Mouse (Mus musculus) embryonic facial prominence, embryonic 13.5 days (tissue): ENCODE results near the gene Mad1l1. TPM values are rescaled to one million over a fixed set of nuclear protein-coding genes. Genes with fewer than 3 reads are reported as not detected.

Experiments
- ATAC-seq: fragments of 200-750 bp; cut with Nextera tagmentation; 2 replicates; pipeline ENCODE4 v1.8.0; 2017; ENCODE audit warnings: low read depth; ENCODE audit not compliant: insufficient number of reproducible peaks, insufficient read depth, low FRiP score, low TSS enrichment
- H3K27ac ChIP-seq: fragments of 300-500 bp; sonication (generic); 2 replicates; pipeline ENCODE4 v1.5.1; 2015; ENCODE audit warnings: moderate library complexity, mild to moderate bottlenecking, inconsistent platforms
- H3K27me3 ChIP-seq: fragments of 300-500 bp; sonication (generic); 2 replicates; pipeline ENCODE4 v1.6.1; 2015; ENCODE audit warnings: mild to moderate bottlenecking, inconsistent platforms
- H3K36me3 ChIP-seq: fragments of 300-500 bp; sonication (generic); 2 replicates; pipeline ENCODE4 v1.6.1; 2015; ENCODE audit warnings: mild to moderate bottlenecking, inconsistent platforms
- H3K4me1 ChIP-seq: fragments of 300-500 bp; sonication (generic); 2 replicates; pipeline ENCODE4 v1.6.1; 2015; ENCODE audit warnings: inconsistent platforms
- H3K4me2 ChIP-seq: fragments of 300-500 bp; sonication (generic); 2 replicates; pipeline ENCODE4 v1.6.1; 2015; ENCODE audit warnings: moderate library complexity, mild to moderate bottlenecking, inconsistent platforms
- H3K4me3 ChIP-seq: fragments of 300-500 bp; sonication (generic); 2 replicates; pipeline ENCODE4 v1.5.1; 2015; ENCODE audit warnings: mild to moderate bottlenecking, inconsistent platforms
- H3K9ac ChIP-seq: fragments of 300-500 bp; sonication (generic); 2 replicates; pipeline ENCODE4 v1.6.1; 2015; ENCODE audit warnings: mild to moderate bottlenecking, inconsistent platforms
- H3K9me3 ChIP-seq: fragments of 300-500 bp; sonication (generic); 2 replicates; pipeline ENCODE4 v1.6.1; 2016; ENCODE audit warnings: inconsistent platforms
- WGBS: fragments of 180-500 bp; shearing (Covaris S2); methylation state at CpG from one replicate; pipeline ENCODE4 v1.1.7; 2015; ENCODE audit warnings: mixed read lengths; 5-methylcytosine and 5-hydroxymethylcytosine counted together
- polyA plus RNA-seq: library from polyadenylated mRNA; unstranded; fragments of >200 nt; fragmentation: Nextera tagmentation; extraction: Ambion mirVana; gene quantifications from 2 replicates; pipeline ENCODE4 v1.2.1, GENCODE M21; 2015

The Mad1l1 gene
- polyA plus RNA-seq, 1 experiment from 2014 or later = 58.1 TPM

GRCm38 (mm10) chr5:140171710-140172109, 149.6 kb downstream of the Mad1l1 start:
- Histone ChIP-seq H3K4me2 (no peak overlapping the region), H3K9ac (no peak overlapping the region), H3K27me3 (no peaks in the 10 kb centered on the region), H3K9me3 (no peaks in the 10 kb centered on the region), H3K36me3 (no peaks in the 10 kb centered on the region), H3K4me3 (no peak overlapping the region), H3K4me1 (peaks cover 13% of the 10 kb centered on the region), H3K27ac (no peak overlapping the region)
- 87% methylated on average over 1 of the region's 1 CpGs for WGBS
- no peak for ATAC-seq

GRCm38 (mm10) chr5:140167531-140167930, 153.8 kb downstream of the Mad1l1 start:
- H3K27me3 ChIP-seq = no peaks in the 10 kb centered on the region
- no peak overlapping the region for H3K9ac ChIP-seq
- ATAC-seq = no peak
- 84% methylated on average over 6 of the region's 6 CpGs for WGBS
- no peak overlapping the region for H3K4me3 ChIP-seq
- H3K4me1 ChIP-seq = no peaks in the 10 kb centered on the region
- H3K9me3 ChIP-seq = no peaks in the 10 kb centered on the region
- H3K4me2 ChIP-seq = no peak overlapping the region
- H3K27ac ChIP-seq = no peak overlapping the region
- no peaks in the 10 kb centered on the region for H3K36me3 ChIP-seq

- Histone ChIP-seq H3K9me3 (no peaks in the 10 kb centered on the region), H3K9ac (no peak overlapping the region), H3K27ac (no peak overlapping the region), H3K27me3 (no peaks in the 10 kb centered on the region), H3K4me1 (no peaks in the 10 kb centered on the region), H3K4me3 (no peak overlapping the region), H3K4me2 (no peak overlapping the region), H3K36me3 (no peaks in the 10 kb centered on the region)
- no peak for ATAC-seq
- 93% methylated on average over 6 of the region's 6 CpGs for WGBS
Observed at GRCm38 (mm10) chr5:140167080-140167479, 154.3 kb downstream of the Mad1l1 start.

GRCm38 (mm10) chr5:140163947-140164346, 157.4 kb downstream of the Mad1l1 start:
- 75% methylated on average over 6 of the region's 6 CpGs for WGBS
- no peak for ATAC-seq
- Histone ChIP-seq H3K9ac (no peak overlapping the region), H3K9me3 (no peaks in the 10 kb centered on the region), H3K36me3 (no peaks in the 10 kb centered on the region), H3K27me3 (no peaks in the 10 kb centered on the region), H3K4me1 (no peaks in the 10 kb centered on the region), H3K4me2 (no peak overlapping the region), H3K4me3 (no peak overlapping the region), H3K27ac (no peak overlapping the region)

- ATAC-seq = no peak
- H3K4me2 ChIP-seq = no peak overlapping the region
- H3K4me3 ChIP-seq = no peak overlapping the region
- no peaks in the 10 kb centered on the region for H3K36me3 ChIP-seq
- no peaks in the 10 kb centered on the region for H3K27me3 ChIP-seq
- 81% methylated on average over 6 of the region's 6 CpGs for WGBS
- no peaks in the 10 kb centered on the region for H3K4me1 ChIP-seq
- no peak overlapping the region for H3K9ac ChIP-seq
- no peaks in the 10 kb centered on the region for H3K9me3 ChIP-seq
- no peak overlapping the region for H3K27ac ChIP-seq
Observed at GRCm38 (mm10) chr5:140162071-140162845, 159.1 kb downstream of the Mad1l1 start.

- H3K4me1 ChIP-seq = no peaks in the 10 kb centered on the region
- H3K9ac ChIP-seq = no peak overlapping the region
- no peaks in the 10 kb centered on the region for H3K9me3 ChIP-seq
- no peak overlapping the region for H3K4me3 ChIP-seq
- ATAC-seq = no peak
- no peaks in the 10 kb centered on the region for H3K27me3 ChIP-seq
- H3K36me3 ChIP-seq = no peaks in the 10 kb centered on the region
- no peak overlapping the region for H3K27ac ChIP-seq
- 91% methylated on average over 4 of the region's 4 CpGs for WGBS
- no peak overlapping the region for H3K4me2 ChIP-seq
Observed at GRCm38 (mm10) chr5:140159007-140159406, 162.3 kb downstream of the Mad1l1 start.

GRCm38 (mm10) chr5:140157886-140158627, 163.3 kb downstream of the Mad1l1 start:
- H3K36me3 ChIP-seq = no peaks in the 10 kb centered on the region
- H3K4me1 ChIP-seq = 0 out of 2 replicates have a peak, but pooled peaks cover 3% of the 10 kb centered on the region
- no peak overlapping the region for H3K9ac ChIP-seq
- H3K27ac ChIP-seq = no peak overlapping the region
- no peaks in the 10 kb centered on the region for H3K9me3 ChIP-seq
- ATAC-seq = no peak
- H3K27me3 ChIP-seq = no peaks in the 10 kb centered on the region
- WGBS = 86% methylated on average over 1 of the region's 1 CpGs
- H3K4me2 ChIP-seq = no peak overlapping the region
- H3K4me3 ChIP-seq = no peak overlapping the region

GRCm38 (mm10) chr5:140154166-140154565, 167.2 kb downstream of the Mad1l1 start:
- H3K36me3 ChIP-seq = no peaks in the 10 kb centered on the region
- 71% methylated on average over 3 of the region's 3 CpGs for WGBS
- no peak overlapping the region for H3K27ac ChIP-seq
- H3K4me1 ChIP-seq = 0 out of 2 replicates have a peak, but pooled peaks cover 11% of the 10 kb centered on the region
- ATAC-seq = no peak
- H3K9me3 ChIP-seq = no peaks in the 10 kb centered on the region
- no peak overlapping the region for H3K4me3 ChIP-seq
- H3K4me2 ChIP-seq = no peak overlapping the region
- H3K27me3 ChIP-seq = no peaks in the 10 kb centered on the region
- no peak overlapping the region for H3K9ac ChIP-seq

- H3K27me3 ChIP-seq = no peaks in the 10 kb centered on the region
- 0 out of 2 replicates have a peak, but pooled peaks cover 11% of the 10 kb centered on the region for H3K4me1 ChIP-seq
- ATAC-seq = no peak
- H3K9me3 ChIP-seq = no peaks in the 10 kb centered on the region
- H3K27ac ChIP-seq = peak overlapping the region; percentile 48
- no peak overlapping the region for H3K4me3 ChIP-seq
- no peaks in the 10 kb centered on the region for H3K36me3 ChIP-seq
- H3K4me2 ChIP-seq = no peak overlapping the region
- H3K9ac ChIP-seq = no peak overlapping the region
- 31% methylated on average over 2 of the region's 2 CpGs for WGBS
Observed at GRCm38 (mm10) chr5:140151871-140152270, 169.5 kb downstream of the Mad1l1 start.

GRCm38 (mm10) chr5:140151180-140151579, 170.2 kb downstream of the Mad1l1 start:
- H3K9ac ChIP-seq = no peak overlapping the region
- H3K27me3 ChIP-seq = no peaks in the 10 kb centered on the region
- H3K4me3 ChIP-seq = no peak overlapping the region
- ATAC-seq = no peak
- WGBS = 68% methylated on average over 2 of the region's 2 CpGs
- H3K4me2 ChIP-seq = no peak overlapping the region
- H3K9me3 ChIP-seq = no peaks in the 10 kb centered on the region
- H3K36me3 ChIP-seq = no peaks in the 10 kb centered on the region
- no peak overlapping the region for H3K27ac ChIP-seq
- H3K4me1 ChIP-seq = 0 out of 2 replicates have a peak, but pooled peaks cover 11% of the 10 kb centered on the region

- H3K27me3 ChIP-seq = no peaks in the 10 kb centered on the region
Observed at GRCm38 (mm10) chr5:140150694-140151093, 170.7 kb downstream of the Mad1l1 start.

GRCm38 (mm10) chr5:140150136-140150535, 171.2 kb downstream of the Mad1l1 start:
- no peak for ATAC-seq
- Histone ChIP-seq H3K27ac (no peak overlapping the region), H3K4me2 (no peak overlapping the region), H3K4me1 (0 out of 2 replicates have a peak, but pooled peaks cover 11% of the 10 kb centered on the region), H3K9me3 (no peaks in the 10 kb centered on the region), H3K4me3 (no peak overlapping the region), H3K27me3 (no peaks in the 10 kb centered on the region), H3K36me3 (no peaks in the 10 kb centered on the region), H3K9ac (no peak overlapping the region)
- WGBS = 85% methylated on average over 5 of the region's 5 CpGs

More at GRCm38 (mm10) chr5:140150694-140151093, 170.7 kb downstream of the Mad1l1 start:
- WGBS = 76% methylated on average over 2 of the region's 2 CpGs
- Histone ChIP-seq H3K36me3 (no peaks in the 10 kb centered on the region), H3K27ac (no peak overlapping the region), H3K9me3 (no peaks in the 10 kb centered on the region), H3K4me3 (no peak overlapping the region), H3K4me2 (no peak overlapping the region), H3K4me1 (0 out of 2 replicates have a peak, but pooled peaks cover 11% of the 10 kb centered on the region), H3K9ac (no peak overlapping the region)
- ATAC-seq = 0 out of 2 replicates have a peak, but pooled peaks have one; percentile 15
